Comparison of ENCODE assay signal across 8 mouse cellular contexts in genomic region chr1:55193316-55193715, GRCm38 (mm10). TPM values are rescaled to one million over a fixed set of nuclear protein-coding genes. Genes with fewer than 3 reads are reported as not detected.
DNase-seq lines count a peak whose midpoint lies in the region; ATAC-seq and TF ChIP-seq lines count a peak whose summit lies in the region.

No protein-coding gene starts in this region.

- no peak for TF ChIP-seq CTCF in forebrain, postnatal 0 days (IDR thresholded peaks at IDR 0.05; ENCODE audit: low read depth)
- no peak for TF ChIP-seq CTCF in hindbrain, postnatal 0 days (IDR thresholded peaks at IDR 0.05; ENCODE audit: low read depth)
- TF ChIP-seq CTCF in lung, adult 2 months (IDR thresholded peaks at IDR 0.05; ENCODE audit: insufficient read depth, low read length), result no peak

- no peaks in the 10 kb centered on the region for H3K36me3 ChIP-seq in forebrain, postnatal 0 days (ENCODE audit: insufficient read depth)
- H3K36me3 ChIP-seq in hindbrain, postnatal 0 days (ENCODE audit: insufficient read depth, low read length), result no peaks in the 10 kb centered on the region

- TF ChIP-seq POLR2A in lung, adult 2 months (IDR thresholded peaks at IDR 0.05; ENCODE audit: borderline replicate concordance, extremely low read depth, low read depth, low read length), result no peak

- H3K27ac ChIP-seq in forebrain, postnatal 0 days (ENCODE audit: low read depth, low read length), result no peak overlapping the region
- peak overlapping the region; percentile 27; the same call in 1 of the 2 replicates for H3K27ac ChIP-seq in hindbrain, postnatal 0 days

- no peak overlapping the region for H3K4me3 ChIP-seq in forebrain, postnatal 0 days (ENCODE audit: low read depth, low read length)
- no peak overlapping the region for H3K4me3 ChIP-seq in hindbrain, postnatal 0 days (ENCODE audit: low read length)
- no peak overlapping the region for H3K4me3 ChIP-seq in lung, adult 2 months (replicated peaks; ENCODE audit: extremely low read depth, low read depth, low read length)

- WGBS in forebrain, postnatal 0 days, result 24% methylated on average over 2 of the region's 2 CpGs
- WGBS in hindbrain, postnatal 0 days, result 35% methylated on average over 2 of the region's 2 CpGs
- WGBS in lung, adult 2 months, result 28% methylated on average over 2 of the region's 2 CpGs

- no peaks in the 10 kb centered on the region for H3K4me1 ChIP-seq in forebrain, postnatal 0 days (ENCODE audit: insufficient read depth)
- H3K4me1 ChIP-seq in hindbrain, postnatal 0 days (ENCODE audit: insufficient read depth, low read length), result peaks cover 11% of the 10 kb centered on the region
- H3K4me1 ChIP-seq in lung, adult 2 months (ENCODE audit: control insufficient read depth, insufficient read depth, low read length), result 0 out of 2 replicates have a peak, but pooled peaks cover 2% of the 10 kb centered on the region

- no peaks in the 10 kb centered on the region for H3K27me3 ChIP-seq in forebrain, postnatal 0 days (ENCODE audit: insufficient read depth, low read length)
- no peaks in the 10 kb centered on the region for H3K27me3 ChIP-seq in hindbrain, postnatal 0 days (ENCODE audit: insufficient read depth, low read length)

- peak; percentile 57; the same call in 1 of the 2 replicates for ATAC-seq in forebrain, postnatal 0 days
- peak; percentile 58 for ATAC-seq in hindbrain, postnatal 0 days

- H3K4me2 ChIP-seq in forebrain, postnatal 0 days (ENCODE audit: low read depth), result no peak overlapping the region
- no peak overlapping the region for H3K4me2 ChIP-seq in hindbrain, postnatal 0 days (ENCODE audit: low read depth, low read length)

- DNase-seq in 3134 (ENCODE audit: extremely low read depth, insufficient read length, low spot score), result peak; percentile 48
- DNase-seq in ZHBTc4 (ENCODE audit: low read depth, low spot score), result peak; percentile 68
- peak; percentile 41 for DNase-seq in forebrain, postnatal 0 days
- peak; percentile 45 for DNase-seq in hindbrain, postnatal 0 days (ENCODE audit: low spot score)
- peak; percentile 42 for DNase-seq in lung, adult 2 months
- no peak for DNase-seq in thymus, postnatal 14 days
- no peak for DNase-seq in cerebellum, adult 8-10 months
- DNase-seq in frontal cortex, postnatal 25 days (ENCODE audit: low spot score in 2 of 2), result no peak

- no peak overlapping the region for H3K9ac ChIP-seq in forebrain, postnatal 0 days
- H3K9ac ChIP-seq in hindbrain, postnatal 0 days (replicated peaks; ENCODE audit: low read length), result no peak overlapping the region

- H3K9me3 ChIP-seq in forebrain, postnatal 0 days (ENCODE audit: low read length), result no peaks in the 10 kb centered on the region
- no peaks in the 10 kb centered on the region for H3K9me3 ChIP-seq in hindbrain, postnatal 0 days (ENCODE audit: low read length)

RNA-seq across cellular contexts. Expression of gene Rftn2, which starts 33.3 kb away (rescaled TPM):
- 10.1 and 10.9 TPM in 2 replicates for total RNA-seq in forebrain, postnatal 0 days (2014; rRNA removed)
- polyA plus RNA-seq in forebrain, postnatal 0 days (2015; fragmentation: Nextera tagmentation; extraction: Ambion mirVana), result 7.9 and 12.4 TPM in 2 replicates
- 11.2 and 14.2 TPM in 2 replicates for total RNA-seq in hindbrain, postnatal 0 days (2014; rRNA removed)
- polyA plus RNA-seq in hindbrain, postnatal 0 days (2015; fragmentation: Nextera tagmentation; extraction: Ambion mirVana), result 14.9 and 19.9 TPM in 2 replicates
- 6.1 and 10.9 TPM in 2 replicates for polyA plus RNA-seq in lung, adult 2 months (2012; rRNA removed)

RNA-seq across cellular contexts. Expression of gene Mars2, which starts 43.7 kb away (rescaled TPM):
- 11.5 and 13.1 TPM in 2 replicates for total RNA-seq in forebrain, postnatal 0 days (2014; rRNA removed)
- 2.3 and 2.5 TPM in 2 replicates for polyA plus RNA-seq in forebrain, postnatal 0 days (2015; fragmentation: Nextera tagmentation; extraction: Ambion mirVana)
- 9.3 and 10.6 TPM in 2 replicates for total RNA-seq in hindbrain, postnatal 0 days (2014; rRNA removed)
- polyA plus RNA-seq in hindbrain, postnatal 0 days (2015; fragmentation: Nextera tagmentation; extraction: Ambion mirVana), result 2.4 and 2.6 TPM in 2 replicates
- polyA plus RNA-seq in lung, adult 2 months (2012; rRNA removed), result 1.4 and 1.5 TPM in 2 replicates

Comparison
In these comparisons a context has a peak if more than half of its experiments do, and no peak if none do; other contexts are left out.
1. DNase-seq: peak in 3134 (single experiment), ZHBTc4 (single experiment), forebrain, postnatal 0 days (single experiment), hindbrain, postnatal 0 days (single experiment) and lung, adult 2 months (single experiment); none in thymus, postnatal 14 days (single experiment), cerebellum, adult 8-10 months (single experiment) and frontal cortex, postnatal 25 days (0 of 2).